Comparison of ENCODE assay signal across 9 mouse cellular contexts in the genomic region with DNA sequence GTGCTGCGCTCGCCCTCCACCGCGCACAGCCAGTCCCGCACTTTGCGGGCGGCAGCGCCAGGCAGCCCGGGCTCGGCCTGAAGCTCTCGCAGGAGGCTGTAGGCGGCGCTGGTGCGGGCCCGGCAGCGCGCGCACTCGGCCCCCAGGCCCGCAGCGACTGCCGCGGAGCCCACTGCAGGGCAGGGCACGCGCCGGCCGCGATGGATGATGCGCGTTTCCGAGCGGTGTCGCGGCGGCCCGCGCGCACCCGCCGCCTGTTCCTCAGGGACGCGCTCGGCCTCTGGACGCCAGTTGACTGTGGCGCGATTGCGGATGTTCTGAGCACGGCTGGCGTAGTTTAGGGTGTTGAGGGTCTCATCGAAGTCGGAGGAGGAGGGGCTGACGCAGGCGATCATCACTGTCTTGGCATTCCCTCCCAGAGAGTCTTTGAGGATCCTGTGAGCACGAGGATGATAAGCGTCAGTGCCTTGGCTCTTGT. TPM values are rescaled to one million over a fixed set of nuclear protein-coding genes. Genes with fewer than 3 reads are reported as not detected.
A peak's percentile ranks its signal among the peaks of the same experiment; 100 is the strongest.
DNase-seq lines count a peak whose midpoint lies in the region; ATAC-seq lines count a peak whose summit lies in the region.
"Had no signal": no experiment of that assay in that cellular context is flagged by ENCODE, and none has a peak within 500 bp of the region (broad histone marks: within the 10 kb centered on the region; RNA-seq: fewer than 3 reads in every experiment).

No protein-coding gene starts in this region.

- peak overlapping the region; percentile 51 for H3K9ac ChIP-seq in kidney, embryonic 15.5 days
- peak overlapping the region; percentile 53 for H3K9ac ChIP-seq in forebrain, embryonic 11.5 days (ENCODE audit: low read length)
- peak overlapping the region; percentile 44 for H3K9ac ChIP-seq in intestine, embryonic 15.5 days
- H3K9ac ChIP-seq in liver, embryonic 15.5 days: no peak overlapping the region

- no peak overlapping the region for H3K27ac ChIP-seq in kidney, embryonic 15.5 days
- no peak overlapping the region for H3K27ac ChIP-seq in forebrain, embryonic 11.5 days (ENCODE audit: low read depth, low read length)
- no peak overlapping the region for H3K27ac ChIP-seq in intestine, embryonic 15.5 days
- H3K27ac ChIP-seq in liver, embryonic 15.5 days (replicated peaks): no peak overlapping the region

- H3K4me3 ChIP-seq in kidney, embryonic 15.5 days (replicated peaks): peak overlapping the region; percentile 50
- peak overlapping the region; percentile 32 for H3K4me3 ChIP-seq in forebrain, embryonic 11.5 days (ENCODE audit: low read depth, low read length)
- peak overlapping the region; percentile 45 for H3K4me3 ChIP-seq in intestine, embryonic 15.5 days (replicated peaks)
- peak overlapping the region; percentile 43 for H3K4me3 ChIP-seq in liver, embryonic 15.5 days (replicated peaks)

- no peaks in the 10 kb centered on the region for H3K9me3 ChIP-seq in kidney, embryonic 15.5 days (replicated peaks)
- no peaks in the 10 kb centered on the region for H3K9me3 ChIP-seq in forebrain, embryonic 11.5 days (ENCODE audit: control insufficient read depth, low read length)
- no peaks in the 10 kb centered on the region for H3K9me3 ChIP-seq in intestine, embryonic 15.5 days
- H3K9me3 ChIP-seq in liver, embryonic 15.5 days (replicated peaks): no peaks in the 10 kb centered on the region

- peaks cover 28% of the 10 kb centered on the region for H3K27me3 ChIP-seq in kidney, embryonic 15.5 days
- H3K27me3 ChIP-seq in forebrain, embryonic 11.5 days (ENCODE audit: control insufficient read depth, insufficient read depth, low read length): peaks cover 6% of the 10 kb centered on the region; the same call in 1 of the 2 replicates
- H3K27me3 ChIP-seq in intestine, embryonic 15.5 days (replicated peaks): 0 out of 2 replicates have a peak, but pooled peaks cover 13% of the 10 kb centered on the region
- H3K27me3 ChIP-seq in liver, embryonic 15.5 days: peaks cover 59% of the 10 kb centered on the region
- H3K27me3 ChIP-seq: Patski had no signal

- H3K4me2 ChIP-seq in kidney, embryonic 15.5 days: peak overlapping the region; percentile 85
- peak overlapping the region; percentile 68 for H3K4me2 ChIP-seq in forebrain, embryonic 11.5 days (ENCODE audit: low read depth, low read length, severe bottlenecking)
- H3K4me2 ChIP-seq in intestine, embryonic 15.5 days (replicated peaks): peak overlapping the region; percentile 86
- peak overlapping the region; percentile 64 for H3K4me2 ChIP-seq in liver, embryonic 15.5 days

- 1% methylated on average over 55 of the region's 55 CpGs for WGBS in kidney, embryonic 15.5 days
- under 1% methylated on average over 55 of the region's 55 CpGs for WGBS in forebrain, embryonic 11.5 days
- 3% methylated on average over 55 of the region's 55 CpGs for WGBS in intestine, embryonic 15.5 days
- 3% methylated on average over 55 of the region's 55 CpGs for WGBS in liver, embryonic 15.5 days (ENCODE audit: insufficient replicate concordance)

- peak; percentile 50; the same call in 1 of the 2 replicates for ATAC-seq in kidney, embryonic 15.5 days (replicated peaks; ENCODE audit: low FRiP score)
- peak; percentile 77 for ATAC-seq in cerebellum, adult (ENCODE audit: insufficient number of reproducible peaks, low FRiP score, low TSS enrichment)
- peak; percentile 84 for ATAC-seq in forebrain, embryonic 11.5 days (replicated peaks; ENCODE audit: low FRiP score)
- peak; percentile 84 for ATAC-seq in intestine, embryonic 15.5 days
- no peak for ATAC-seq in liver, embryonic 15.5 days (ENCODE audit: insufficient read depth)
- ATAC-seq: Patski had no signal

- H3K4me1 ChIP-seq in kidney, embryonic 15.5 days: peaks cover 20% of the 10 kb centered on the region
- peaks cover 11% of the 10 kb centered on the region; the same call in 1 of the 2 replicates for H3K4me1 ChIP-seq in forebrain, embryonic 11.5 days (replicated peaks; ENCODE audit: control insufficient read depth, insufficient read depth, low read length)
- peaks cover 10% of the 10 kb centered on the region for H3K4me1 ChIP-seq in intestine, embryonic 15.5 days (replicated peaks)
- peaks cover 10% of the 10 kb centered on the region for H3K4me1 ChIP-seq in liver, embryonic 15.5 days (replicated peaks)

- DNase-seq in kidney, adult 11 months: no peak
- peak; percentile 90 for DNase-seq in forebrain, embryonic 11.5 days (ENCODE audit: low spot score)
- DNase-seq in right cerebral cortex, postnatal 36 days (ENCODE audit: low spot score in 2 of 2): peak; percentile 32 to 37
- no peak for DNase-seq in MN1 (ENCODE audit: low spot score)

- H3K36me3 ChIP-seq in kidney, embryonic 15.5 days: peaks cover 26% of the 10 kb centered on the region
- H3K36me3 ChIP-seq in forebrain, embryonic 11.5 days (ENCODE audit: control insufficient read depth, insufficient read depth, low read length): no peaks in the 10 kb centered on the region; the same call in 1 of the 2 replicates
- H3K36me3 ChIP-seq in intestine, embryonic 15.5 days: 0 out of 2 replicates have a peak, but pooled peaks cover 5% of the 10 kb centered on the region
- no peaks in the 10 kb centered on the region for H3K36me3 ChIP-seq in liver, embryonic 15.5 days (replicated peaks)

RNA-seq across cellular contexts. Expression of a gene that starts 5.4 kb away (rescaled TPM):
- polyA plus RNA-seq in kidney, embryonic 15.5 days (2015; fragmentation: Nextera tagmentation; extraction: Ambion mirVana): 5.0 and 5.1 TPM in 2 replicates
- polyA plus RNA-seq in forebrain, embryonic 11.5 days (2014; fragmentation: Nextera tagmentation; extraction: Ambion mirVana): 7.3 and 8.7 TPM in 2 replicates
- 2.9 and 3.0 TPM in 2 replicates for polyA plus RNA-seq in intestine, embryonic 15.5 days (2015; fragmentation: Nextera tagmentation; extraction: Ambion mirVana)
- polyA plus RNA-seq in liver, embryonic 15.5 days (2015; fragmentation: Nextera tagmentation; extraction: Ambion mirVana): 0.32 and 0.35 TPM in 2 replicates

RNA-seq across cellular contexts. Expression of a gene that starts 22.5 kb away (rescaled TPM):
- 0.70 TPM in 1 of 2 replicates, not detected in the other for polyA plus RNA-seq in kidney, embryonic 15.5 days (2015; fragmentation: Nextera tagmentation; extraction: Ambion mirVana)
- polyA plus RNA-seq in forebrain, embryonic 11.5 days (2014; fragmentation: Nextera tagmentation; extraction: Ambion mirVana): 0.07 TPM in 1 of 2 replicates, not detected in the other
- 0.16 TPM in 1 of 2 replicates, not detected in the other for polyA plus RNA-seq in intestine, embryonic 15.5 days (2015; fragmentation: Nextera tagmentation; extraction: Ambion mirVana)
- polyA plus RNA-seq in liver, embryonic 15.5 days (2015; fragmentation: Nextera tagmentation; extraction: Ambion mirVana): not detected in 2 replicates

RNA-seq across cellular contexts. Expression of a gene that starts 32.8 kb away (rescaled TPM):
- 11.4 and 12.2 TPM in 2 replicates for polyA plus RNA-seq in kidney, embryonic 15.5 days (2015; fragmentation: Nextera tagmentation; extraction: Ambion mirVana)
- polyA plus RNA-seq in forebrain, embryonic 11.5 days (2014; fragmentation: Nextera tagmentation; extraction: Ambion mirVana): 7.6 and 8.7 TPM in 2 replicates
- polyA plus RNA-seq in intestine, embryonic 15.5 days (2015; fragmentation: Nextera tagmentation; extraction: Ambion mirVana): 9.6 and 12.6 TPM in 2 replicates
- polyA plus RNA-seq in liver, embryonic 15.5 days (2015; fragmentation: Nextera tagmentation; extraction: Ambion mirVana): 3.4 and 3.8 TPM in 2 replicates

RNA-seq across cellular contexts. Expression of a gene that starts 32.8 kb away (rescaled TPM):
- 0.39 and 0.55 TPM in 2 replicates for polyA plus RNA-seq in kidney, embryonic 15.5 days (2015; fragmentation: Nextera tagmentation; extraction: Ambion mirVana)
- polyA plus RNA-seq in forebrain, embryonic 11.5 days (2014; fragmentation: Nextera tagmentation; extraction: Ambion mirVana): 0.21 and 0.37 TPM in 2 replicates
- polyA plus RNA-seq in intestine, embryonic 15.5 days (2015; fragmentation: Nextera tagmentation; extraction: Ambion mirVana): 0.20 and 0.30 TPM in 2 replicates
- 0.05 and 0.08 TPM in 2 replicates for polyA plus RNA-seq in liver, embryonic 15.5 days (2015; fragmentation: Nextera tagmentation; extraction: Ambion mirVana)

RNA-seq across cellular contexts. Expression of a gene that starts 50.2 kb away (rescaled TPM):
- 11.2 and 11.6 TPM in 2 replicates for polyA plus RNA-seq in kidney, embryonic 15.5 days (2015; fragmentation: Nextera tagmentation; extraction: Ambion mirVana)
- 23.9 and 25.3 TPM in 2 replicates for polyA plus RNA-seq in forebrain, embryonic 11.5 days (2014; fragmentation: Nextera tagmentation; extraction: Ambion mirVana)
- polyA plus RNA-seq in intestine, embryonic 15.5 days (2015; fragmentation: Nextera tagmentation; extraction: Ambion mirVana): 8.9 and 9.2 TPM in 2 replicates
- polyA plus RNA-seq in liver, embryonic 15.5 days (2015; fragmentation: Nextera tagmentation; extraction: Ambion mirVana): 6.3 and 7.5 TPM in 2 replicates

Comparison
In these comparisons a context has a peak if more than half of its experiments do, and no peak if none do; other contexts are left out.
1. DNase-seq: peak in forebrain, embryonic 11.5 days (single experiment) and right cerebral cortex, postnatal 36 days (2 of 2); none in kidney, adult 11 months (single experiment) and MN1 (single experiment).
2. Peak in every context shown above with its lines, with median percentiles within 50 percentile points of each other: H3K4me2 ChIP-seq and H3K4me3 ChIP-seq.